Mouse (Mus musculus): ENCODE results near the gene Pde4b. TPM values are rescaled to one million over a fixed set of nuclear protein-coding genes. Genes with fewer than 3 reads are reported as not detected.

The Pde4b gene
- polyA plus RNA-seq, 1 experiment from 2014 or later = 23.8 TPM

- Histone ChIP-seq H3K4me3 (replicated peaks) (no peak overlapping the region), H3K4me1 (replicated peaks) (no peaks in the 10 kb centered on the region), H3K36me3 (peaks cover 38% of the 10 kb centered on the region), H3K27me3 (no peaks in the 10 kb centered on the region), H3K4me2 (replicated peaks) (no peak overlapping the region), H3K9me3 (no peaks in the 10 kb centered on the region), H3K27ac (no peak overlapping the region), H3K9ac (replicated peaks) (no peak overlapping the region)
- ATAC-seq = no peak
- WGBS = 86% methylated on average over 3 of the region's 3 CpGs
These were observed 516.6 kb downstream of the Pde4b start for GRCm38 (mm10) chr4:102603968-102604367.

GRCm38 (mm10) chr4:102605231-102605630 is 517.9 kb downstream of the Pde4b start:
- no peak overlapping the region for H3K4me3 ChIP-seq (replicated peaks)
- H3K27ac ChIP-seq = no peak overlapping the region
- no peaks in the 10 kb centered on the region for H3K4me1 ChIP-seq (replicated peaks)
- no peak overlapping the region for H3K4me2 ChIP-seq (replicated peaks)
- ATAC-seq = no peak
- peaks cover 31% of the 10 kb centered on the region for H3K36me3 ChIP-seq
- H3K9ac ChIP-seq (replicated peaks) = no peak overlapping the region
- WGBS = 97% methylated on average over 8 of the region's 8 CpGs
- H3K27me3 ChIP-seq = no peaks in the 10 kb centered on the region
- H3K9me3 ChIP-seq = no peaks in the 10 kb centered on the region

GRCm38 (mm10) chr4:102605722-102606341 is 518.5 kb downstream of the Pde4b start:
- Histone ChIP-seq H3K4me1 (replicated peaks) (no peaks in the 10 kb centered on the region), H3K27ac (no peak overlapping the region), H3K9ac (replicated peaks) (no peak overlapping the region), H3K27me3 (no peaks in the 10 kb centered on the region), H3K36me3 (peaks cover 31% of the 10 kb centered on the region), H3K4me2 (replicated peaks) (no peak overlapping the region), H3K9me3 (no peaks in the 10 kb centered on the region), H3K4me3 (replicated peaks) (no peak overlapping the region)
- ATAC-seq = no peak
- 84% methylated on average over 4 of the region's 4 CpGs for WGBS

GRCm38 (mm10) chr4:102606825-102607224 is 519.5 kb downstream of the Pde4b start:
- Histone ChIP-seq H3K4me2 (replicated peaks) (no peak overlapping the region), H3K4me3 (replicated peaks) (no peak overlapping the region), H3K36me3 (peaks cover 27% of the 10 kb centered on the region), H3K27ac (no peak overlapping the region), H3K4me1 (replicated peaks) (no peaks in the 10 kb centered on the region), H3K9ac (replicated peaks) (no peak overlapping the region), H3K27me3 (no peaks in the 10 kb centered on the region), H3K9me3 (no peaks in the 10 kb centered on the region)
- ATAC-seq = no peak
- WGBS = 85% methylated on average over 8 of the region's 8 CpGs

GRCm38 (mm10) chr4:102607744-102608416 is 520.5 kb downstream of the Pde4b start:
- ATAC-seq = no peak
- WGBS = 94% methylated on average over 7 of the region's 7 CpGs
- Histone ChIP-seq H3K27me3 (no peaks in the 10 kb centered on the region), H3K9me3 (no peaks in the 10 kb centered on the region), H3K4me1 (replicated peaks) (no peaks in the 10 kb centered on the region), H3K4me3 (replicated peaks) (no peak overlapping the region), H3K36me3 (peaks cover 18% of the 10 kb centered on the region), H3K9ac (replicated peaks) (no peak overlapping the region), H3K4me2 (replicated peaks) (no peak overlapping the region), H3K27ac (no peak overlapping the region)

- Histone ChIP-seq H3K27ac (no peak overlapping the region), H3K9ac (replicated peaks) (no peak overlapping the region), H3K4me1 (replicated peaks) (no peaks in the 10 kb centered on the region), H3K27me3 (no peaks in the 10 kb centered on the region), H3K4me2 (replicated peaks) (no peak overlapping the region), H3K4me3 (replicated peaks) (no peak overlapping the region), H3K36me3 (no peaks in the 10 kb centered on the region), H3K9me3 (no peaks in the 10 kb centered on the region)
- no peak for ATAC-seq
- 88% methylated on average over 4 of the region's 4 CpGs for WGBS
These were observed 525.3 kb downstream of the Pde4b start for GRCm38 (mm10) chr4:102612596-102612995.

GRCm38 (mm10) chr4:102617774-102618173 is 530.4 kb downstream of the Pde4b start:
- no peak overlapping the region for H3K27ac ChIP-seq
- H3K4me3 ChIP-seq (replicated peaks) = no peak overlapping the region
- H3K4me1 ChIP-seq (replicated peaks) = 0 out of 2 replicates have a peak, but pooled peaks cover 5% of the 10 kb centered on the region
- no peaks in the 10 kb centered on the region for H3K36me3 ChIP-seq
- WGBS = 66% methylated on average over 4 of the region's 4 CpGs
- no peak overlapping the region for H3K4me2 ChIP-seq (replicated peaks)
- H3K27me3 ChIP-seq = no peaks in the 10 kb centered on the region; the same call in 1 of the 2 replicates
- H3K9ac ChIP-seq (replicated peaks) = no peak overlapping the region
- H3K9me3 ChIP-seq = no peaks in the 10 kb centered on the region
- ATAC-seq = no peak

- no peaks in the 10 kb centered on the region; the same call in 1 of the 2 replicates for H3K27me3 ChIP-seq
- no peak overlapping the region for H3K4me2 ChIP-seq (replicated peaks)
- H3K9ac ChIP-seq (replicated peaks) = no peak overlapping the region
- no peak overlapping the region for H3K4me3 ChIP-seq (replicated peaks)
- no peaks in the 10 kb centered on the region for H3K36me3 ChIP-seq
- 0 out of 2 replicates have a peak, but pooled peaks cover 5% of the 10 kb centered on the region for H3K4me1 ChIP-seq (replicated peaks)
- 90% methylated on average over 3 of the region's 3 CpGs for WGBS
- no peaks in the 10 kb centered on the region for H3K9me3 ChIP-seq
- no peak overlapping the region for H3K27ac ChIP-seq
- ATAC-seq = no peak
These were observed 531.3 kb downstream of the Pde4b start for GRCm38 (mm10) chr4:102618609-102619008.

- no peak overlapping the region for H3K27ac ChIP-seq
- peak; percentile 56 for ATAC-seq
- WGBS = 68% methylated on average over 4 of the region's 5 CpGs
These were observed 533.0 kb downstream of the Pde4b start for GRCm38 (mm10) chr4:102620179-102620910.

GRCm38 (mm10) chr4:102621120-102621519 is 533.8 kb downstream of the Pde4b start:
- H3K4me2 ChIP-seq (replicated peaks) = no peak overlapping the region
- no peaks in the 10 kb centered on the region for H3K36me3 ChIP-seq
- H3K27ac ChIP-seq = no peak overlapping the region
- H3K4me1 ChIP-seq (replicated peaks) = 0 out of 2 replicates have a peak, but pooled peaks cover 5% of the 10 kb centered on the region
- H3K9ac ChIP-seq (replicated peaks) = no peak overlapping the region
- H3K27me3 ChIP-seq = no peaks in the 10 kb centered on the region; the same call in 1 of the 2 replicates
- H3K4me3 ChIP-seq (replicated peaks) = no peak overlapping the region
- no peak for ATAC-seq
- no peaks in the 10 kb centered on the region for H3K9me3 ChIP-seq
- WGBS = 83% methylated on average over 2 of the region's 2 CpGs

More at GRCm38 (mm10) chr4:102620179-102620910, 533.0 kb downstream of the Pde4b start:
- Histone ChIP-seq H3K9ac (replicated peaks) (no peak overlapping the region), H3K4me1 (replicated peaks) (0 out of 2 replicates have a peak, but pooled peaks cover 5% of the 10 kb centered on the region), H3K4me2 (replicated peaks) (no peak overlapping the region), H3K9me3 (no peaks in the 10 kb centered on the region), H3K27me3 (no peaks in the 10 kb centered on the region; the same call in 1 of the 2 replicates), H3K4me3 (replicated peaks) (no peak overlapping the region), H3K36me3 (no peaks in the 10 kb centered on the region)

GRCm38 (mm10) chr4:102622977-102623376 is 535.6 kb downstream of the Pde4b start:
- peak; percentile 63; the same call in 1 of the 2 replicates for ATAC-seq
- Histone ChIP-seq H3K4me1 (replicated peaks) (peaks cover 8% of the 10 kb centered on the region), H3K4me3 (replicated peaks) (no peak overlapping the region), H3K4me2 (replicated peaks) (no peak overlapping the region), H3K9me3 (no peaks in the 10 kb centered on the region), H3K27ac (no peak overlapping the region), H3K27me3 (no peaks in the 10 kb centered on the region; the same call in 1 of the 2 replicates), H3K36me3 (no peaks in the 10 kb centered on the region), H3K9ac (replicated peaks) (no peak overlapping the region)
- WGBS = 60% methylated on average over 5 of the region's 5 CpGs

Data from midbrain, embryonic 13.5 days (tissue).